Mouse (Mus musculus) CH12.LX (cell line): ENCODE results near the gene Cand1.

Experiments
- BHLHE40 ChIP-seq: IDR thresholded peaks from 2 replicates; pipeline ENCODE4 v1.6.1; 2011; ENCODE audit warnings: mild to moderate bottlenecking, low read depth, low read length, improper control_type of control experiment
- CTCF ChIP-seq, 2 experiments: IDR thresholded peaks in 1 of 2; conservative IDR thresholded peaks in 1 of 2; 2 replicates each; pipeline ENCODE4 v1.5.1; 2011 to 2012; ENCODE audit warnings: low read depth in 2 of 2, low read length in 2 of 2, improper control_type of control experiment in 1 of 2, inconsistent platforms in 1 of 2, mild to moderate bottlenecking in 1 of 2, moderate library complexity in 1 of 2
- E2F4 ChIP-seq: IDR thresholded peaks from 2 replicates; pipeline ENCODE4 v1.6.1; 2011; ENCODE audit warnings: low read depth, low read length, improper control_type of control experiment; ENCODE audit not compliant: insufficient replicate concordance
- ELF1 ChIP-seq: IDR thresholded peaks from 2 replicates; pipeline ENCODE4 v1.6.1; 2014; ENCODE audit warnings: low read depth, mild to moderate bottlenecking, inconsistent platforms, low read length, improper control_type of control experiment
- EP300 ChIP-seq: IDR thresholded peaks from 2 replicates; pipeline ENCODE4 v1.6.1; 2011; ENCODE audit warnings: low read length, improper control_type of control experiment
- ETS1 ChIP-seq: conservative IDR thresholded peaks from 2 replicates; pipeline ENCODE4 v1.6.1; 2012; ENCODE audit warnings: low read depth, mild to moderate bottlenecking, inconsistent platforms, low read length, improper control_type of control experiment, moderate library complexity
- JUND ChIP-seq: conservative IDR thresholded peaks from 2 replicates; pipeline ENCODE4 v1.6.1; 2011; ENCODE audit warnings: low read depth, low read length, improper control_type of control experiment
- MAX ChIP-seq: IDR thresholded peaks from 2 replicates; pipeline ENCODE4 v1.6.1; 2011; ENCODE audit warnings: low read length, improper control_type of control experiment
- MAZ ChIP-seq: IDR thresholded peaks from 2 replicates; pipeline ENCODE4 v1.6.1; 2012; ENCODE audit warnings: low read depth, mild to moderate bottlenecking, inconsistent platforms, low read length, improper control_type of control experiment, moderate library complexity
- POLR2A ChIP-seq: IDR thresholded peaks from 2 replicates; pipeline ENCODE4 v1.6.1; 2011; ENCODE audit warnings: low read depth, mild to moderate bottlenecking, improper control_type of control experiment, low read length
- UBTF ChIP-seq: IDR thresholded peaks from 2 replicates; pipeline ENCODE4 v1.6.1; 2012; ENCODE audit warnings: low read depth, mild to moderate bottlenecking, inconsistent platforms, low read length, improper control_type of control experiment, moderate library complexity
- USF1 ChIP-seq: IDR thresholded peaks from 2 replicates; pipeline ENCODE4 v1.6.1; 2014; ENCODE audit warnings: low read depth, mild to moderate bottlenecking, inconsistent platforms, low read length, improper control_type of control experiment

DNA sequence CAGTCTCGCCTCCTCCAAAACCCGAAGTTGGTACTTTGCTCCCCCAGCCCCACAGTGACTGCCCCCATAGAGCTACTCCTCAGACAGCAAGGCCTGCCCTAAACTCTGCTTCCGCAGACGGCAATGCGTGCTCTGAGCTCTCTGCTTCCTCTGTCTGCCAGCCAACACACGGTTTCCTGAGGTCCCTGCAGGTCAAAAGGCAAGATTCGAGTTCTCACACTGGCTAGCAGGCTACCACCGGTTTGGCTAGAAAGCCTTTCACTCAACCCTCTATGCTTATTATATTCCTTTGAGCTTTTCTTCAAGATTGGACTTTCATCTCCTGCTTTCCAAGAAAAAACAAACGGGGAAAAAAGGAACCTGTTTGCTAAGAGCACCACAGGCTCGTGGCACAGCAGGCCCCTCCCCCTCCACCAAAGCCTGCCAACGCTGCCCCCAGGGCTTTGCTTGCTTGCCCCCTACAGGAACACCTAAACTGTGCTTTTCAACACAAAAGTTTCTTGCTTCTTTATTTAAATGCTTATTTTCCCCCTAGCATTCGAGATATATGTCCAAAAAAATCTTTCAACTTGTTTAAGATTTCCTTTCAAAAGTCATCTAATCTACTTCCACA is 35.4 kb downstream of the Cand1 start:
- TF ChIP-seq POLR2A (no peak), CTCF (conservative IDR thresholded peaks at IDR 0.05 in 1 of 2, IDR thresholded peaks at IDR 0.05 in 1 of 2; ENCODE audit: low read depth in 2 of 2, low read length in 2 of 2) (no peak; a peak in 1 of 4 replicates), EP300 (no peak), MAZ (no peak), UBTF (no peak), USF1 (no peak), ELF1 (no peak), MAX (no peak), ETS1 (no peak), E2F4 (no peak), BHLHE40 (no peak), JUND (no peak)
